Comparison of ENCODE assay signal across 12 mouse cellular contexts in genomic region chr5:98949784-98950183, GRCm38 (mm10).
"Had no signal": no experiment of that assay in that cellular context is flagged by ENCODE, and none has a peak within 500 bp of the region (broad histone marks: within the 10 kb centered on the region; RNA-seq: fewer than 3 reads in every experiment).

No protein-coding gene starts in this region.

- H3K27me3 ChIP-seq: midbrain, embryonic 13.5 days; midbrain, embryonic 15.5 days; neural tube, embryonic 12.5 days had no signal

- H3K27ac ChIP-seq: midbrain, embryonic 10.5 days; midbrain, embryonic 13.5 days; midbrain, embryonic 15.5 days; neural tube, embryonic 12.5 days had no signal

- H3K4me3 ChIP-seq: midbrain, embryonic 10.5 days; midbrain, embryonic 13.5 days; midbrain, embryonic 15.5 days; neural tube, embryonic 12.5 days had no signal

- H3K36me3 ChIP-seq: midbrain, embryonic 10.5 days; midbrain, embryonic 13.5 days; midbrain, embryonic 15.5 days; neural tube, embryonic 12.5 days had no signal

- H3K4me2 ChIP-seq: lung, embryonic 14.5 days; midbrain, embryonic 13.5 days; midbrain, embryonic 15.5 days; neural tube, embryonic 12.5 days had no signal

- H3K4me1 ChIP-seq: midbrain, embryonic 15.5 days; neural tube, embryonic 12.5 days had no signal

- H3K9ac ChIP-seq: lung, embryonic 14.5 days; midbrain, embryonic 13.5 days; midbrain, embryonic 15.5 days; neural tube, embryonic 12.5 days had no signal

- H3K9me3 ChIP-seq: midbrain, embryonic 10.5 days; midbrain, embryonic 13.5 days; midbrain, embryonic 15.5 days; neural tube, embryonic 12.5 days had no signal

- DNase-seq: lung, adult 18-20 months; lung, embryonic 14.5 days; lung, postnatal 10 days; lung, postnatal 4 days; right cerebral cortex, postnatal 14 days; thymus, adult 18-20 months; thymus, postnatal 14 days; thymus, postnatal 36 days had no signal

- ATAC-seq: midbrain, embryonic 13.5 days; midbrain, embryonic 15.5 days had no signal
